Mouse (Mus musculus): Measurements from ENCODE around the gene Gm20388. TPM values are rescaled to one million over a fixed set of nuclear protein-coding genes. Genes with fewer than 3 reads are reported as not detected.

Gm20388 gene
- polyA plus RNA-seq, 1 experiment from 2014 or later = 1.7 TPM

- no peak for DNase-seq (ENCODE audit: low spot score)
Measured at GRCm38 (mm10) chr8:124125241-124125640, 4214.6 kb downstream of the Gm20388 start.

GRCm38 (mm10) chr8:124137261-124137660 is 4226.6 kb downstream of the Gm20388 start:
- WGBS = 75% methylated on average over 5 of the region's 5 CpGs
- no peak overlapping the region for H3K27ac ChIP-seq
- no peaks in the 10 kb centered on the region for H3K36me3 ChIP-seq
- DNase-seq (ENCODE audit: low spot score) = no peak
- 0 out of 2 replicates have a peak, but pooled peaks cover 5% of the 10 kb centered on the region for H3K27me3 ChIP-seq (ENCODE audit: insufficient read depth, poor library complexity, severe bottlenecking)
- H3K4me1 ChIP-seq (replicated peaks) = peaks cover 35% of the 10 kb centered on the region
- no peak overlapping the region for H3K4me3 ChIP-seq
- H3K9me3 ChIP-seq = no peaks in the 10 kb centered on the region

More at GRCm38 (mm10) chr8:124125241-124125640, 4214.6 kb downstream of the Gm20388 start:
- Histone ChIP-seq H3K4me1 (replicated peaks) (no peaks in the 10 kb centered on the region), H3K9me3 (peaks cover 17% of the 10 kb centered on the region), H3K36me3 (no peaks in the 10 kb centered on the region), H3K4me3 (no peak overlapping the region), H3K27me3 (ENCODE audit: insufficient read depth, poor library complexity, severe bottlenecking) (no peaks in the 10 kb centered on the region), H3K27ac (no peak overlapping the region)
- 97% methylated on average over 20 of the region's 20 CpGs for WGBS

- 0 out of 2 replicates have a peak, but pooled peaks cover 5% of the 10 kb centered on the region for H3K27me3 ChIP-seq (ENCODE audit: insufficient read depth, poor library complexity, severe bottlenecking)
- H3K4me3 ChIP-seq = no peak overlapping the region
- H3K9me3 ChIP-seq = no peaks in the 10 kb centered on the region
- H3K4me1 ChIP-seq (replicated peaks) = peaks cover 46% of the 10 kb centered on the region
- DNase-seq (ENCODE audit: low spot score) = no peak
- H3K36me3 ChIP-seq = no peaks in the 10 kb centered on the region
- H3K27ac ChIP-seq = peak overlapping the region; percentile 51
- 81% methylated on average over 11 of the region's 11 CpGs for WGBS
Measured at GRCm38 (mm10) chr8:124140211-124140790, 4229.7 kb downstream of the Gm20388 start.

DNA sequence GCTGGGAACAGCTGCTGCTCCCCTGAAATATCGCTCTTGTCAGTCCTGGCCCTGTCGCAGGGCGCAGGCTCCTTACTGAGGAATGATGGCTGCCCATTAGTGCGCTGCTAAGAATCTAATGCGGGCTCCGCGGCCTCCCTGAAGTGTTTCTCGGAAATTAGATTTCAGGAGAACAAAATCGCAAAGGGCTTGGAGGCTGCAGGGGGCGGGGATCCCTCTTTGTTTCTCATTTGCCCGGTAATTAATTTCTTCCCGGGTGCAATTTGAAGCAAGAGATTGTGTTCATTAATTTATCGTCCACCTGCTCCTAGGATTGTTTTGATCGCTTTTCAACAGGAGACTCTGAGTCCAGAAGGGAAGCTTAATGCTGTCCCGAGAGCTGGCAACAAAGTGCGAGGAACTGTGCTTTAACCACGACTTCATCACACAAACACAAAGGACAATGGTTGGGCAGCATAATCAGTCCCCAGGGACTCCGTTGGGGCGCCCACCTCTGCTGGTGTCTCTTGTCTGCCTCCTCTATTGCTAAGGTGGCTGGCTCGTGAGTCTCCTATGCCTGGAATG is 4230.3 kb downstream of the Gm20388 start:
- WGBS = 57% methylated on average over 20 of the region's 20 CpGs
- Histone ChIP-seq H3K36me3 (no peaks in the 10 kb centered on the region), H3K4me3 (no peak overlapping the region)

DNA sequence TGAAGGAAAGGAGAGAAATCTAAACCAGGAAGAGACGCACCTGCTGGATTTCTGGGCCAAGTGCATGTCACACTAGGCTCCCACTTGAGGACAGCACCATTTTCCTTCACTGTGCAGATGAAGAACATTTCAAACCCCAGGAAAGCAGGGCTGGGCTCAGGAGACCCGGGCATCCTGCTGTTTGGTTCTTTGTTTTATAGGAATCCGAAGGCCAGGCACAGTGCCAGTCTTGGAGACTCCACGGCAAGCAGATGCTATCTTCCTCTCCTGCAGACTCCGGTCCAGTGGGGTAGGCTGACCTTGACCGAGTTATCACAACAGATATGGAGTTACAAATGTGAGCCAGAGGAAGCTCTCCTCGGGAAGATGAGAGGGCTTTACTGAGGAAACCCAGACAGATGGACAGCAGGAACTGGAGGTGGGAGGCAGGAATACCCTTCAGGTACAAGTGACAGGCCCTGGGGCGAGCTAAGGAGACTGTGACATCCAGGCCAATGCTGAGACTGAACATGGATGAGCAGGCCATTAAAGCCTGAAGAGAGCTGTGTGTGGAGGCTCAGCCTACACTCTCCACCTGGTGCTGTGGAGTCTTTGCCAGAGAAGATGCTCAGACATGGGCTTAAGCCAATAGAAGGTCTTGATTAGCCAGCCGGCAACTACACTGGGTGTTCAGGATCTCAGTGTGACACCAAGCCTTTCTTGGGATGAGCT is 4231.2 kb downstream of the Gm20388 start:
- H3K27ac ChIP-seq = peak overlapping the region; percentile 16; the same call in 1 of the 2 replicates
- DNase-seq (ENCODE audit: low spot score) = no peak
- no peaks in the 10 kb centered on the region for H3K9me3 ChIP-seq
- WGBS = 77% methylated on average over 9 of the region's 9 CpGs
- no peak overlapping the region for H3K4me3 ChIP-seq
- 0 out of 2 replicates have a peak, but pooled peaks cover 5% of the 10 kb centered on the region for H3K27me3 ChIP-seq (ENCODE audit: insufficient read depth, poor library complexity, severe bottlenecking)
- H3K36me3 ChIP-seq = no peaks in the 10 kb centered on the region
- peaks cover 51% of the 10 kb centered on the region for H3K4me1 ChIP-seq (replicated peaks)

More for the DNA sequence above, 4230.3 kb downstream of the Gm20388 start:
- H3K27ac ChIP-seq = peak overlapping the region; percentile 54; the same call in 1 of the 2 replicates
- no peaks in the 10 kb centered on the region for H3K9me3 ChIP-seq
- 0 out of 2 replicates have a peak, but pooled peaks cover 5% of the 10 kb centered on the region for H3K27me3 ChIP-seq (ENCODE audit: insufficient read depth, poor library complexity, severe bottlenecking)
- DNase-seq (ENCODE audit: low spot score) = no peak
- H3K4me1 ChIP-seq (replicated peaks) = peaks cover 48% of the 10 kb centered on the region

DNA sequence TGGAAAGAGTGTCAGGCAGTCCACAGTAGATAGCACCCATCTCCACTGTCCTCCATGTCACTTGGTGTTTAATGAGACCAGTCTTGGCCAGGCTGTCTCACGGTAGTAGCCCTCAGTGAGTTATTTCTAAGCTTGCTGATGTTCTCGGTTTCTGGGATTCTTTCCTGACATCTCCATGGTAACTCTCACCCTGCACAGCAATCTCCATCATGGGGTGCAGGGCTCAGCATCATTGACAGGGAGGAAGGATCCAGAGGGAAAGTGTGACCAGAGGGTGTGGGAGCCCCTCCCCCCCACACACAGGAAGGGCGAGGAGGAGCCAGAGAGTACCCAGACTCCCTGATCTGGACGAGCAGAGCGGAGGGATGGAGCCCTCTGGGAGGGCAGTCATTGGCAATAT is 4232.4 kb downstream of the Gm20388 start:
- Histone ChIP-seq H3K27ac (peak overlapping the region; percentile 45; the same call in 1 of the 2 replicates), H3K4me1 (replicated peaks) (peaks cover 44% of the 10 kb centered on the region), H3K9me3 (no peaks in the 10 kb centered on the region), H3K27me3 (ENCODE audit: insufficient read depth, poor library complexity, severe bottlenecking) (0 out of 2 replicates have a peak, but pooled peaks cover 5% of the 10 kb centered on the region), H3K36me3 (no peaks in the 10 kb centered on the region), H3K4me3 (no peak overlapping the region)
- WGBS = 57% methylated on average over 5 of the region's 5 CpGs
- no peak for DNase-seq (ENCODE audit: low spot score)

GRCm38 (mm10) chr8:124143871-124144618 is 4233.4 kb downstream of the Gm20388 start:
- Histone ChIP-seq H3K4me3 (no peak overlapping the region), H3K27me3 (ENCODE audit: insufficient read depth, poor library complexity, severe bottlenecking) (0 out of 2 replicates have a peak, but pooled peaks cover 5% of the 10 kb centered on the region), H3K4me1 (replicated peaks) (peaks cover 35% of the 10 kb centered on the region), H3K27ac (no peak overlapping the region), H3K36me3 (no peaks in the 10 kb centered on the region), H3K9me3 (no peaks in the 10 kb centered on the region)
- 90% methylated on average over 16 of the region's 16 CpGs for WGBS
- no peak for DNase-seq (ENCODE audit: low spot score)

- WGBS = 89% methylated on average over 12 of the region's 12 CpGs
- Histone ChIP-seq H3K4me1 (replicated peaks) (peaks cover 35% of the 10 kb centered on the region), H3K9me3 (no peaks in the 10 kb centered on the region), H3K27ac (no peak overlapping the region), H3K36me3 (no peaks in the 10 kb centered on the region), H3K4me3 (no peak overlapping the region), H3K27me3 (ENCODE audit: insufficient read depth, poor library complexity, severe bottlenecking) (0 out of 2 replicates have a peak, but pooled peaks cover 5% of the 10 kb centered on the region)
- DNase-seq (ENCODE audit: low spot score) = no peak
Measured at GRCm38 (mm10) chr8:124144619-124144980, 4234.0 kb downstream of the Gm20388 start.

- Histone ChIP-seq H3K4me1 (replicated peaks) (peaks cover 23% of the 10 kb centered on the region; the same call in 1 of the 2 replicates), H3K4me3 (no peak overlapping the region), H3K27me3 (ENCODE audit: insufficient read depth, poor library complexity, severe bottlenecking) (0 out of 2 replicates have a peak, but pooled peaks cover 5% of the 10 kb centered on the region), H3K9me3 (no peaks in the 10 kb centered on the region), H3K27ac (no peak overlapping the region), H3K36me3 (no peaks in the 10 kb centered on the region)
- DNase-seq (ENCODE audit: low spot score) = no peak
- 86% methylated on average over 5 of the region's 5 CpGs for WGBS
Measured at GRCm38 (mm10) chr8:124146286-124146685, 4235.6 kb downstream of the Gm20388 start.

- no peak overlapping the region for H3K27ac ChIP-seq
- no peak overlapping the region for H3K4me3 ChIP-seq
- H3K9me3 ChIP-seq = no peaks in the 10 kb centered on the region
- 85% methylated on average over 11 of the region's 11 CpGs for WGBS
- H3K4me1 ChIP-seq (replicated peaks) = peaks cover 5% of the 10 kb centered on the region; the same call in 1 of the 2 replicates
- no peaks in the 10 kb centered on the region for H3K36me3 ChIP-seq
- DNase-seq (ENCODE audit: low spot score) = no peak
- no peaks in the 10 kb centered on the region for H3K27me3 ChIP-seq (ENCODE audit: insufficient read depth, poor library complexity, severe bottlenecking)
Measured at GRCm38 (mm10) chr8:124150009-124150408, 4239.4 kb downstream of the Gm20388 start.

GRCm38 (mm10) chr8:124150536-124150935 is 4239.9 kb downstream of the Gm20388 start:
- Histone ChIP-seq H3K9me3 (no peaks in the 10 kb centered on the region), H3K4me1 (replicated peaks) (peaks cover 5% of the 10 kb centered on the region; the same call in 1 of the 2 replicates), H3K27ac (no peak overlapping the region), H3K4me3 (no peak overlapping the region), H3K27me3 (ENCODE audit: insufficient read depth, poor library complexity, severe bottlenecking) (no peaks in the 10 kb centered on the region), H3K36me3 (no peaks in the 10 kb centered on the region)
- 83% methylated on average over 5 of the region's 5 CpGs for WGBS
- no peak for DNase-seq (ENCODE audit: low spot score)

DNA sequence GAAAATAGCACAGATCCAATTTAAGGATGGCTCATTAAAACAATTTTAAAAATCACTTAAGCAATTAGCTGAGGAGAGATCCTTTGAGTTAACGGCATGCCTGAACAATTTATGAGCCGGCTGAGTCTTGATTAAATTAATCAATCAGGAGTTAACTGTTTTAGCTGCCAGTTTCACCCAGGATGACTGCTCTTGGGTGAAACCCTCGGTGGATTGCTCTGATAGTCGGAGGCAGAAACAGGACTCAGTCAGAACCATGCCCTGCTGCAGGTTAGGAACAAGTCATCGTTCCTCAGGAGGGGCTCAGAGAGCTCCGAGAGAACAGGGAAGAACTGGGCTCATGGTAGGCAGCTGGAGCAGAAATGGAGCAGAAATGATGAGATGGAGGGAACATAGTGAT is 4241.2 kb downstream of the Gm20388 start:
- Histone ChIP-seq H3K36me3 (no peaks in the 10 kb centered on the region), H3K9me3 (no peaks in the 10 kb centered on the region), H3K27ac (no peak overlapping the region), H3K4me3 (no peak overlapping the region), H3K27me3 (ENCODE audit: insufficient read depth, poor library complexity, severe bottlenecking) (no peaks in the 10 kb centered on the region), H3K4me1 (replicated peaks) (no peaks in the 10 kb centered on the region)
- 94% methylated on average over 6 of the region's 6 CpGs for WGBS
- no peak for DNase-seq (ENCODE audit: low spot score)

All from hindbrain, embryonic 10.5 days (tissue).